Comparison of ENCODE assay signal across 11 mouse cellular contexts in genomic region chr19:41973891-41974794, GRCm38 (mm10). TPM values are rescaled to one million over a fixed set of nuclear protein-coding genes. Genes with fewer than 3 reads are reported as not detected.
A peak's percentile ranks its signal among the peaks of the same experiment; 100 is the strongest.
DNase-seq lines count a peak whose midpoint lies in the region; ATAC-seq and TF ChIP-seq lines count a peak whose summit lies in the region.
"Had no signal": no experiment of that assay in that cellular context is flagged by ENCODE, and none has a peak within 500 bp of the region (broad histone marks: within the 10 kb centered on the region; RNA-seq: fewer than 3 reads in every experiment).

No protein-coding gene starts in this region.

- intact Hi-C loops in heart, adult 2 months (cut with DNase I): no loop called here

- 0 out of 2 replicates have a peak overlapping the region, but pooled peaks have one; percentile 21 for H3K27ac ChIP-seq in forebrain, postnatal 0 days (ENCODE audit: low read depth, low read length)
- H3K27ac ChIP-seq in macrophage: peak overlapping the region; percentile 62
- H3K27ac ChIP-seq in heart, adult 2 months: no peak overlapping the region

- no peak for TF ChIP-seq POLR2A in heart, adult 2 months (IDR thresholded peaks at IDR 0.05; ENCODE audit: insufficient read depth, low read depth, low read length)

- H3K36me3 ChIP-seq in forebrain, postnatal 0 days (ENCODE audit: insufficient read depth): peaks cover 8% of the 10 kb centered on the region; the same call in 1 of the 2 replicates
- peaks cover 5% of the 10 kb centered on the region; the same call in 1 of the 2 replicates for H3K36me3 ChIP-seq in macrophage (ENCODE audit: inconsistent target)
- no peaks in the 10 kb centered on the region for H3K36me3 ChIP-seq in heart, adult 2 months (ENCODE audit: control insufficient read depth, insufficient read depth, low read length)

- H3K4me2 ChIP-seq in forebrain, postnatal 0 days (ENCODE audit: low read depth): no peak overlapping the region

- peak; percentile 69 for ATAC-seq in forebrain, postnatal 0 days

- no peak overlapping the region for H3K4me3 ChIP-seq in forebrain, postnatal 0 days (ENCODE audit: low read depth, low read length)
- no peak overlapping the region for H3K4me3 ChIP-seq in macrophage (ENCODE audit: inconsistent target)
- H3K4me3 ChIP-seq in heart, adult 2 months: no peak overlapping the region

- DNase-seq in layer of hippocampus, adult 11-12 months (ENCODE audit: low spot score): peak; percentile 38
- DNase-seq in layer of hippocampus, postnatal 25 days (ENCODE audit: extremely low spot score in 1 of 2, low spot score in 1 of 2): no peak
- peak; percentile 32 for DNase-seq in adipocyte (ENCODE audit: low spot score)
- DNase-seq in forebrain, postnatal 0 days: peak; percentile 23
- no peak for DNase-seq in spleen, postnatal 4 days (ENCODE audit: low spot score in 2 of 2)
- no peak for DNase-seq in adrenal gland, adult (ENCODE audit: inconsistent age in 2 of 2, low spot score in 1 of 2)
- no peak for DNase-seq in heart, adult 2 months
- DNase-seq: gastrocnemius, postnatal 36 days; kidney, adult 9 months; lung, adult 18-20 months had no signal

- no peaks in the 10 kb centered on the region for H3K9me3 ChIP-seq in forebrain, postnatal 0 days (ENCODE audit: low read length)

- H3K4me1 ChIP-seq in forebrain, postnatal 0 days (ENCODE audit: insufficient read depth): no peaks in the 10 kb centered on the region
- peaks cover 2% of the 10 kb centered on the region; the same call in 1 of the 2 replicates for H3K4me1 ChIP-seq in heart, adult 2 months (ENCODE audit: control insufficient read depth, insufficient read depth, low read length)

- no peak for TF ChIP-seq EP300 in heart, adult 2 months (IDR thresholded peaks at IDR 0.05; ENCODE audit: insufficient read depth, low read depth, low read length)

- 47% methylated on average over 13 of the region's 13 CpGs for WGBS in forebrain, postnatal 0 days
- 82% methylated on average over 13 of the region's 13 CpGs for WGBS in macrophage (ENCODE audit: missing documents)
- 58% methylated on average over 13 of the region's 13 CpGs for WGBS in heart, adult 2 months

- H3K9ac ChIP-seq in forebrain, postnatal 0 days: no peak overlapping the region
- no peak overlapping the region for H3K9ac ChIP-seq in heart, adult 2 months (ENCODE audit: low read depth, low read length)

- H3K27me3 ChIP-seq in forebrain, postnatal 0 days (ENCODE audit: insufficient read depth, low read length): no peaks in the 10 kb centered on the region
- no peaks in the 10 kb centered on the region for H3K27me3 ChIP-seq in heart, adult 2 months (ENCODE audit: control insufficient read depth, insufficient read depth, low read length)

- peaks cover 100% of the 10 kb centered on the region for H3K79me2 ChIP-seq in macrophage (ENCODE audit: inconsistent target)
- peaks cover 12% of the 10 kb centered on the region for H3K79me2 ChIP-seq in heart, adult 2 months (replicated peaks; ENCODE audit: control insufficient read depth, insufficient read depth, low read length)

- no peak for TF ChIP-seq CTCF in forebrain, postnatal 0 days (IDR thresholded peaks at IDR 0.05; ENCODE audit: low read depth)
- TF ChIP-seq CTCF in heart, adult 2 months (IDR thresholded peaks at IDR 0.05): no peak

RNA-seq across cellular contexts. Expression of gene Mms19, which starts 6.8 kb away (rescaled TPM):
- total RNA-seq in layer of hippocampus, postnatal 25 days (2021): 10 to 100 TPM; 28.6 to 42.0 TPM
- 42.2 and 66.5 TPM in 2 replicates for total RNA-seq in forebrain, postnatal 0 days (2014; rRNA removed)
- polyA plus RNA-seq in forebrain, postnatal 0 days (2015; fragmentation: Nextera tagmentation; extraction: Ambion mirVana): 17.4 and 25.8 TPM in 2 replicates
- total RNA-seq in macrophage (2018; cell fraction: chromatin; rRNA removed): 100 to 1,000 TPM in 18 of 26 experiments, 10 to 100 TPM in 8; 42.8 to 286 (median 150) TPM
- 10 to 100 TPM; 14.3 to 42.5 (median 23.2) TPM for total RNA-seq in macrophage (2018; cell fraction: cytosol; rRNA removed)
- 100 to 1,000 TPM in 3 of 26 experiments, 10 to 100 TPM in 23; 19.8 to 113 (median 68.3) TPM for total RNA-seq in macrophage (2018; cell fraction: nucleus; rRNA removed)
- polyA plus RNA-seq in macrophage (2018): 20.9 to 26.5 TPM (median 24.4 TPM) in 3 replicates
- total RNA-seq in heart, adult 2 months (2021): 10 to 100 TPM; 14.2 to 17.9 TPM
- polyA plus RNA-seq in heart, adult 2 months (2012; rRNA removed): 35.4 and 48.4 TPM in 2 replicates

RNA-seq across cellular contexts. Expression of gene Ubtd1, which starts 7.4 kb away (rescaled TPM):
- total RNA-seq in layer of hippocampus, postnatal 25 days (2021): 10 to 100 TPM; 13.7 to 14.0 TPM
- 18.7 and 22.2 TPM in 2 replicates for total RNA-seq in forebrain, postnatal 0 days (2014; rRNA removed)
- 12.2 and 13.3 TPM in 2 replicates for polyA plus RNA-seq in forebrain, postnatal 0 days (2015; fragmentation: Nextera tagmentation; extraction: Ambion mirVana)
- 10 to 100 TPM in 20 of 26 experiments, 1 to 10 TPM in 6; 6.1 to 34.9 (median 17.0) TPM for total RNA-seq in macrophage (2018; cell fraction: chromatin; rRNA removed)
- total RNA-seq in macrophage (2018; cell fraction: cytosol; rRNA removed): 10 to 100 TPM; 18.4 to 53.6 (median 41.3) TPM
- total RNA-seq in macrophage (2018; cell fraction: nucleus; rRNA removed): 10 to 100 TPM in 24 of 26 experiments, 1 to 10 TPM in 2; 7.9 to 43.0 (median 21.4) TPM
- 25.8 to 42.9 TPM (median 41.2 TPM) in 3 replicates for polyA plus RNA-seq in macrophage (2018)
- total RNA-seq in heart, adult 2 months (2021): 10 to 100 TPM; 21.4 to 22.7 TPM
- polyA plus RNA-seq in heart, adult 2 months (2012; rRNA removed): 27.3 and 37.3 TPM in 2 replicates

RNA-seq across cellular contexts. Expression of gene Zdhhc16, which starts 40.9 kb away (rescaled TPM):
- 10 to 100 TPM; 46.4 to 50.9 TPM for total RNA-seq in layer of hippocampus, postnatal 25 days (2021)
- 53.3 and 58.6 TPM in 2 replicates for total RNA-seq in forebrain, postnatal 0 days (2014; rRNA removed)
- polyA plus RNA-seq in forebrain, postnatal 0 days (2015; fragmentation: Nextera tagmentation; extraction: Ambion mirVana): 96.8 and 97.4 TPM in 2 replicates
- total RNA-seq in macrophage (2018; cell fraction: chromatin; rRNA removed): 10 to 100 TPM; 30.4 to 96.2 (median 73.6) TPM
- 10 to 100 TPM; 20.2 to 31.1 (median 25.7) TPM for total RNA-seq in macrophage (2018; cell fraction: cytosol; rRNA removed)
- 10 to 100 TPM; 27.2 to 91.0 (median 47.7) TPM for total RNA-seq in macrophage (2018; cell fraction: nucleus; rRNA removed)
- 17.4 to 32.6 TPM (median 29.9 TPM) in 3 replicates for polyA plus RNA-seq in macrophage (2018)
- 10 to 100 TPM; 12.3 to 14.6 TPM for total RNA-seq in heart, adult 2 months (2021)
- polyA plus RNA-seq in heart, adult 2 months (2012; rRNA removed): 40.3 and 53.3 TPM in 2 replicates

RNA-seq across cellular contexts. Expression of gene Exosc1, which starts 40.9 kb away (rescaled TPM):
- total RNA-seq in layer of hippocampus, postnatal 25 days (2021): 10 to 100 TPM; 28.3 to 32.4 TPM
- total RNA-seq in forebrain, postnatal 0 days (2014; rRNA removed): 29.6 and 33.3 TPM in 2 replicates
- 69.4 and 71.0 TPM in 2 replicates for polyA plus RNA-seq in forebrain, postnatal 0 days (2015; fragmentation: Nextera tagmentation; extraction: Ambion mirVana)
- 10 to 100 TPM in 19 of 26 experiments, 1 to 10 TPM in 7; 3.9 to 35.7 (median 16.0) TPM for total RNA-seq in macrophage (2018; cell fraction: chromatin; rRNA removed)
- 10 to 100 TPM; 10.2 to 27.9 (median 20.5) TPM for total RNA-seq in macrophage (2018; cell fraction: cytosol; rRNA removed)
- total RNA-seq in macrophage (2018; cell fraction: nucleus; rRNA removed): 10 to 100 TPM in 17 of 26 experiments, 1 to 10 TPM in 9; 5.3 to 35.8 (median 13.5) TPM
- polyA plus RNA-seq in macrophage (2018): 15.3 to 37.7 TPM (median 36.0 TPM) in 3 replicates
- 10 to 100 TPM; 13.2 to 13.9 TPM for total RNA-seq in heart, adult 2 months (2021)
- polyA plus RNA-seq in heart, adult 2 months (2012; rRNA removed): 9.8 and 9.9 TPM in 2 replicates

Comparison
In these comparisons a context has a peak if more than half of its experiments do, and no peak if none do; other contexts are left out.
1. DNase-seq: peak in layer of hippocampus, adult 11-12 months (single experiment), adipocyte (single experiment) and forebrain, postnatal 0 days (single experiment); none in layer of hippocampus, postnatal 25 days (0 of 2), spleen, postnatal 4 days (0 of 2), adrenal gland, adult (0 of 2) and heart, adult 2 months (0 of 2).